Mouse (Mus musculus) thymus, postnatal 25 days (tissue): Measurements from ENCODE around the gene Ppp3ca.

Experiments
- DNase-seq: peaks from one replicate; pipeline ENCODE4 v3.0.0; 2022

The Ppp3ca gene

DNA sequence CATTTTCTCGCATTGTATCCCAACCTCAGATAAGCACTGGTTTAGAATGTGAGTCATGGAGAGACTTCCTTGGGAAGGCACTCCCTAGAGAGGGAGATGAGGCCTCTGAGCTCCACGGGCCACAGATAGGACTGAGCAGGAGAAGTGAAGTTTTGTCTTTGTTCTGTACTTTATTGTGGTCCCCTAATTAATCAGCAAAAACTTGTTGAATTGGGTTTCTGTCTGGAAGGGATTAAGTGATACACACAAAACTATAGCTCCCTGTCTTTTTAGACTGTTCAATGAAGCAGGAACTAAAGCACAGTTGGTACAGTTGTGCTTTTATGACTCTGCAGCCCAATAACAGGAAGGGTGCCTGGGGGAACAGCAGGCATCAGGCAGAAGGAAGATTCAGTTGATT is 95.6 kb downstream of the Ppp3ca start:
- no peak for DNase-seq

DNA sequence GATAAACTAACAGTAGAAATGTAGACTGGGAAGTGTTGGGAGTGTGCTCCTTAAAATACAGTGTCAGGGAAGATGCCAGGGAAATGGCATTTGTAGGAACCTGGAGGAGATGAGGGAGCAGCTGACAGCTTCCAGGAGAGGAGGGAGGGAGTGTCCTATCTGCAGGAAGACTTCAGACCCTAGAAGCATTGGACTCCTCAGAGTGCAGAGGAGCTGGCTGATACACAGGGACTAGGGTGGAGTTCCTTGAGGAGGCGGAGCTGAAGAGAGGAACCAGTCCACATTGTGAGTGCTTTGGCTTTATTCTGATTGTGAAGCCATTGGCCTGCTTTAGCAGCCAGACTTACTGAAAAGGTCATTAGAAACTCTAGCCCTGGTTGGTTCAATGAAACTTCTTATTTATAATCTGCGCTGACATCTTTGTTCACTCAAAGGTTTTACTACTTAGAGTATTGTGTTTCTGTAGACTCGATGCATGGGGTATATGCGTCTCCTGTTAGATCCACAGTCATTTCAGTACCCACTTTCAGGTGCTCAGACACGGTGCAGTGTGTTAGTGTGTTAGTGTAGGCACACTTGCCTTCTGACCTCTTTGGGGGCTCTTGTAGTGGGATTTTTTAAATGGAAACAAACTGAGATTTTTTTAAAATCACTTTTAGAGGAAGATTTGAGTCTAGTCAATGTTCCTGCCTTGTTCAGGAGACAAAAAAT is 99.0 kb downstream of the Ppp3ca start:
- DNase-seq = no peak

DNA sequence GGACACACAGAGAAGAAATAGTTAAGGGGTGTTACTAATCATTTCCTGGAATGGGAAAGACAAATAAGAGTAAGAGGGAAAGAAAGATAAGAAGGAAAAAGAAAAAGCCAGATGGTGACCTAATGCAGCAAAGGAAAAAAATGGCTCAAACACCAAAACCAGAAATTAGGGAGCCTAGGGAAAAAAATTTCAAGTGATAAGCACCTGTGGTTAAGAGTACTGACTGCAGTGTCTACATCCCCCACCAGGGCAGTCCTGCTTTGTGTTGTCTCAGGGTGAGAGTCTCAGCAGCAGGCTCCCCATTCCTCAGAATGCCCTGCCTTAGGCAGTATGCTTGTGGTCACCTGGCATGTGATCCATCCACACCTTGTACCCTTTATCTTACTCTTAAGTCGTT is 99.6 kb downstream of the Ppp3ca start:
- no peak for DNase-seq

DNA sequence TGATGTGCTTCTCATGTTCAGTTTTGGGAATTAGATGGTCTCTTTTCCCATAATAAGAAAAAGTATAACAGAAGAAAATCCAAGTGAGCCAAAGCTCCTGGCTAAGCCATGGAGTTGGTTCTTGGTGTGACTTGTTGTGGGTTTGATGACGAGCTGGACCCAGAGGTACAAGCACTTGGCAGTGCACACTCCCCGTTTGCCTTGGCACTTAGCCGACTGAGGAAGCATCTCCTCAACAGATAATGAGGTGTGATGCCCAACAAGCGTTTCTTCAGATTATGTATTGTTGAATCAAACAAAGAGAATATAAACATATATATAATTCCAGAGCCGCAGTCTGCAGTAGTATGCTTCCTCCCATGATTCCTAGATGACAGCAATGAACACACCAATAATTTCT is 101.8 kb downstream of the Ppp3ca start:
- DNase-seq = no peak

DNA sequence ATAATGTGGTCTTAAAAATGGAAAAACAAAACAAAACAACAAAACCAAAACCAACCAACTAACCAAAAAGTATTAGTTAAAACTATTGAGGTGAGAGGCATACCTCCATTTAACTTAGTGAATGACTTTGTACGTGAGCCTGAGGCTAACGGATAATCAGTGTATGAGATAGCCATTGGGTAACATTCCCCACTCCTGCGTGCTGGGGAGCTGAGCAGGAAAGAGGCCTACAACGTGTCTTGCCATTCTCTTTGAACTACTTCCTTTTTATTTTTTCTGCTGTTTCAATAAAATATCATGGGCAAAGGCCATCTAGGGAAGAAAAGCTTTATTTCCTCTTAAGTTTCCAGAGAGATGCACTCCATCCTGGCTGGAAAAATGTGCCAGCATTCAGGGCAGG is 103.3 kb downstream of the Ppp3ca start:
- no peak for DNase-seq

DNA sequence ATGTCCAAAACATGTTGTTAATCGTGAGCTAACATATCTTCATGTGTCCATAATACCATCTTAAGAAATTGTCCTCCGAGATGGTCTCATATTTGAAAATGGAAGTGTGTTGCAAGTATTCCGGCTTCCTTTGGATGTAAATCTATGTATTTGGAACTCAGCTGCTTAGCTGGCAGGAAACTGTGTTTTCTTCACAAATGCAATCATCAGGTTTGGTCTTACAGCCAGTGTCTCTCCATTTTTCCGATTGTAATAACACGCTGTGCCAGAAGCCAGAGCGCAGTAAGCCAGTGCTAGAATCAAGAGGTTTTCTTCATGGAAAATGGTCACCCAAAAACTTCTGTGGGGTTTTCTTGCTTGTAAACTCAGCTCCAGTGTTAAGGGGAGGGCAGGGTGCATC is 104.3 kb downstream of the Ppp3ca start:
- no peak for DNase-seq

DNA sequence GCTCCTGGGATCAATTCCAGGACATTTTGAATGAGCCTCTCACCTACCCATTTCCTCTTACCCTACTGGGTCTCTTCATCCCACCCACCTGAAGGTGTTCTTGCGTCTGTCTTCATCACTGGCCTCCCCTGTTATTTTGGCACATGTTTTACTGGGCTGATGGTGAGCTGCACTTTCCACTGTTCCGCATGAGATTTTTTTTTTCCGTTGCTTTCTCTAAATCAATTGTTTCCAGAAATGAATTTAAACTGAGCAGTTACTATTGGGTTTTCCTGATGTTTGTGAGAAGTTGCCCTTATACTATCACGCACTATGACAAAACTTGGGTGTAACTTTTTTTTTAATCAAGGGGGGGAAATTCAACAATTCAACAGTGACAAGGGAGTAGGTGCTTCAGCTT is 106.6 kb downstream of the Ppp3ca start:
- DNase-seq = no peak

DNA sequence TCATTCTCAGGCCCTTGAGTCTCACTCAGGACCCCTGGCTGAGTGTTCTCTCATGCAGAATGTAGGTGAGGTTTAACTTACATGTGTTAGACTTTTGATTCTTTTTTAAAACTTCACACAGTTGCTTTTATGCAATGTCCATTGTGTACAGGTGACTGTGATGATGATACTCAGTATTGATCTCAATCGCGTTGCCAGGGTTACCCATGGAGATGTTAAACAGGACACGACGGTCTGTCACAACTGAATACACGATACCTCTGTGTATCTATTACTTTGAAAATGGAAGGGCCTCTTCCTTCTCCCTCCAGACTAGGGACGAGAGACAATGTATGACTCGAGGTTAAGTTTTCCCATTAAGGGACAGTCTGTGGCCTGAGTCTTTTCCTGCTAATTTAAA is 107.5 kb downstream of the Ppp3ca start:
- DNase-seq = no peak

DNA sequence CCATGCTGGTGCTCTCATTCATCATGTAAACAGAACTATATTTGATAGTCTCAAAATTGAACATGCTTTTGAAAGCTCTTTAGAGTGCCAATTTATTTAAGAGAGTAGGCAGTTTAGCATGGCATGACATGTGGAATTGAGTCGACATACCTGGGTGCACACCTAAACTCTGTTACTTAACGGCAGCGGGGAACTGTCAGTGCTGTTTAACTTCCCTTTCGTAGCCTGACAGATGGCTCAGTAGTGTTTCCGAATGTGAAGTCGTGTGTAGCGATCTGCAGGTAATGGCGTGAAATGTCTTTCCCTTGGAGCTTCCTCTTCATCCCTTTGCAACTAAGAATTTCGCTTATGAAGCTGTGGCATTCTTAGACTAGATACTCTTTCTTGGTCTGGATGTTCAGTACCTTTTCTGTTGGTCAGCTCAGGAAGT is 107.9 kb downstream of the Ppp3ca start:
- no peak for DNase-seq

DNA sequence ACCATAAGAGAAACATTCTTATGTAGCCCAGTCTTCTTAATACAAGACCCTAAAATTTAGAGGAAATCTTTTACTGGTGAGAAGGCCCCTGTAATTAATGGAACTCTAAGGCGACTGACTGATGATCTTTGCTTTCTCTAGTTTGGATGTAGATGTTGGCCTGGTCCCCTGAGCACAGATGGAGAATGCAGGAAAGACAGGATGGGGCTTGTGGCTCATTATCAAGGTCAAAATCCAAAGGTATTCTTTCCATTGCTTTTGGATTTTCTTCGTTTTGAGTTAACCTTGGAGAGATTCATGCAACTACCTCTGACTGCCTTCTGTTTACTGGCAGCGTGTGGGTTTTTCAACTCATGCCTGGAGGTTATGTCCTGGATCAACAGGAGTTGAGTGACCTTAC is 110.4 kb downstream of the Ppp3ca start:
- DNase-seq = no peak

DNA sequence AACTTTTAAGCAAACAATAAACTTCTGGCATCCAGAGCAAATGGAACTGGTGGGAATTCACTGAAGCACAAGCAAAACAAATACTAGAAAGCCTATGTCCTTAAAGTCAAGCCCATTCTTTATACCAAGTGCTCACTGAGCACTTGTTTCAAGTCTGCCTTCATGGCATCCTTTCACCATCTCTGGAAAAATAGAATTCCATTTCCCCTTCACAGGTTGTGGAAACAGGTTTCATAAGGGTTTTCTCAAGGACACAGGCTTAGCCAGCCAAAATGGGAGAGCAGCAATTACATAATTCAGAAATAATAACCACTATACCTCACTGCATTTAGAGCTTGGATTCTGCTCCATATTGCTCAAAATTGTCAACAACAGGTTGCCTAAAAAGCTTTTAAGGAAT is 112.1 kb downstream of the Ppp3ca start:
- no peak for DNase-seq

DNA sequence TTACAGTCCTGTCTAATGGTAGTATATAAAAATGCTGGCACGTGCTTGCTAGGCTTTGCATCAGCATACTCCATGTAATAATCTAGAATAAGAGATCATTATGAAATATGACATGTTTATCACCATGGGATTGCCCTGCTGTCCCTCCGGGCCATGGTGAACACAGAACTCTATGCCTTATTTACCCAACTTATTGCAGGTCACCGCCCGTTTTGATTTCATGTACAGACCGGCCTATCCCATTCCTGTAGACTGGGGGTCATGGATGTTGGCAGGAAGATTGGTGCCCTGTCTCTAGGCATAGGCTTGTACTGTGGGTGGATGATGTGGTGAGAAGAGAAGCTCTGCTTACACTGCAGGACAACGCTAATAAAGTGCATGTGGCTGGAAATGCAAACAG is 115.8 kb downstream of the Ppp3ca start:
- DNase-seq = no peak

DNA sequence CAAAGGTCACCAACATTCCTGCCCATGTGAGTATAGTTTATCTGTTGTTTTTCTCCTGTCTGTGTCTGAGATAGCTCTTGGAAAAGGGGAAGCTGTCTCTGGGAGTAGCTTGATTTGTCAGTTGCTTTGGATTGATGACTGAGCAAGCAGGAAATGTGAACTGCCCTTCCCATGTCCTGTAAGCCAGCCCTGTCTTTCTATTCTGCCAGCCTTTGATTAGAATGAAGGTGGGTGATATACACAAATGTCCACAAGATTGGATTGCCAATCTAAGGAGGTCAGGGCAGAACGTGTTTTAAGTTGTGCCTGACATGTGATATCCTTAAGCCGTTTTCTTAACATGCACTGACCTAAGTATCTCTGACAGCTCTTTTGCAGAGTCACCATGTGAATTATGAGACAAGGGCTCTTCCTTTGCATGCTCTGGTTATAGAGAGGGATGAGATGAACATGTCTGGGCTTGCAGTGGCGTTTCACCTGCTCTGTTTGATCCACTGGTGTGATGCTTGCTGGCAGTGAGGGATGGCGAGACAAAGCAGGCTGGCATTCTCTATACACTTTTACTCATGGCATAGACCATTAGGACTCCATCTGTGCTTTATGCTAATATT is 120.4 kb downstream of the Ppp3ca start:
- no peak for DNase-seq

DNA sequence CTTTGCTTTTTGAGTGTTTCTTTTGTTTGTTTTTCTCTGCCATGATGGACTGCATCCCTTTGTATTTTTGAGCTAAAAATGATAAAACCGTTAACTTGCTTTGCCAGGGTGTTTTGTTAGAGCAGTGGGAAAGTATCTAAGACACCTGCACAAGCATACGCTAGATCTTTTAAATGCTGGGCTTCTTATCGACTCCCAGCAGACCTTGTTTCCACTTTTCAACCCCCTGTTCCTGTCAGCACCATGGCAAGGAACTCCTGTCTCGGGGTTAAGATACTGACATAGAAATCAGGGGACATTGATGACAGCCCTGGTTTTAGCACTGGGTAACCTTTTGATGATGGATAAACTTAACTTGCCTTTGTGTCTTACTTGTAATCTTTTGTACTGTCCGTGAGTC is 121.5 kb downstream of the Ppp3ca start:
- no peak for DNase-seq

DNA sequence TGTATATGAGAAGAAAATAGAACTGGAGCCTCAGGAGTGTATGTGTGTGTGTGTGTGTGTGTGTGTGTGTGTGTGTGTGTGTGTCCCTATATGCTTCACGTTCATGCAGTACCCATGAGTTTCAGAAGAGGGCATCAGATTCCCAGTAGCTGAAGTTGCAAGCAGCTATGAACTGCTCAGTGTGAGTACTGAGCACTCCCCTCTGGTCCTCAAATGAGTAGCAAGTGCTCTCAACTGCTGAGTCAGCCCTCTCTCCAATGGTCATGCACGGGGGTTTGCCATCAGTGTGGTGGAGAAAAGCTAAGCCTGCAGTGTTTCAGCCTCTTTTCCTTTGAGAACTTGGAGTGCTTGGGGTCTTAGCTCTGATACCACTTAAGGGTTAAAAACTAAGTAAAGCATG is 122.0 kb downstream of the Ppp3ca start:
- no peak for DNase-seq

DNA sequence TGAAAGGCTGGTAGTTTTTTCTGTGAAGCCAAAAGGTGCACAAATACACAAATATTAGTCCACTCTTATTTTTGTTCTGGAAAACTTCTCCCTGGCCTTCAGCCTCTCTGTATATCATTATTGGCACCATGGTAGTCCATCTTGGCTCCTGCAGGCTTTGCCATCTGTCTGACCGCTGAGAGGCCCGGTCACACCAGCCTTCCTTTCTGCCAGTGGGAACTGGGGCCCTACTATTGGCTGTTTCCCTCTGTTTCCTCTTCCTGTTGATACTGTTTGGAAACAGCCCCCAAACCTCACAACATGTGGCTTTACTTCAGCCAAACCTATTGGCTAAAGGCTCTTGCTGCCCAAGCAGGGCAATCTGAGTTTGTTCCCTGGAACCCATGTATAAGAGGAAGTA is 123.5 kb downstream of the Ppp3ca start:
- no peak for DNase-seq

DNA sequence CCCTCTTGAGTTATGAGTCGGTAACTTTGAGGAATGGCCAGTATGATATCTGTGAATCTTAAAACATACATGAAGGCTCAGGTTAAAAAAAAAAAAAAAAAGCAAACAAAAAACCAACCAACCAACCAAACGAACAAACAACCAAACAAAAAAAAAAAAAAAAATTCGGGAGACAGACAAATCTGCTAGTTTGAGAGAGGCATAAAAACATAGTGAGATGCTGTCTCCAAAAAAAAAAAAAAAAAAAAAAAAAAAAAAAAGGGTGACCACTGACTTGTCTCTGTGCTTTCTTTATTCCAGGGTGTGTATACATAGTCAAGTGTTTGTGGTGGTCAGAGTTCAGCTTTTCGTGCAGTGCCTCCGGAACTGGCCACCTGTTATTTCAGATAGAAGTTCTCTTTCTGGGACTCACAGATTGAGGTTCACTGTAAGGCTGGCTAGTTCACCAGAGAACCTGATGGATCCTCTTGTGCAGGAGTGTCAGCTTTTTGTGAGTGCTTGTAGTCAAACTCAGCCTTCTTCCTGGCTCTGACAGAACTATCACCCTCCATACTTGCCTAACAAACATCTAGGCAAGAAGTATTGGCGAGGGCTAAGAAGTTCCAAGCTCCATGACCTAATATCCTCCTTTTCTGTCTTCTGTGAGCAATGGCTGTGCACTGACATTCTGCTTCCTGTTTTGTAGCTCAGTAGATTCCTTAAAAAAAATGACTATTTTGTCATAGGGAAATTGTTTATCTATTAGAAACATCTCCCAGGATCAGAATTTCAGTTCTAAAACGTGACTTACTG is 124.7 kb downstream of the Ppp3ca start:
- no peak for DNase-seq

DNA sequence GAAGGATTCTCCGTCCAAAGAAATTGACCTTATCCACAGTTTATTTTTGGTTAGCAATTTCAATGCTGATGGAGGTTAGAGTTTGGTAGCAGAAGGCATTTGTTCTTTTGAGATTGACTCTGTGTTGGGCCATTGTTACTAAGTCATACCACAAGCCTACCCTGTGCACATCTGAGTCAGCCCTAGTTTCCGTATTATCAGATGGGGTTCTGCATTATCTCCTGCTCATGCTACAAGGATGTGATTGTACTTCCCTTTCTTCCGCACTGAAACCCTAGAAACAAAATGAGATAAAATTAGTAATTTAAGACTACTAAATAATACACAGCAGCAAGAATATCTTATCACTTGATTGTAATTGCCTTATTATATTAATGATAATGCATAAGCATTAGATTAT is 129.0 kb downstream of the Ppp3ca start:
- DNase-seq = no peak

DNA sequence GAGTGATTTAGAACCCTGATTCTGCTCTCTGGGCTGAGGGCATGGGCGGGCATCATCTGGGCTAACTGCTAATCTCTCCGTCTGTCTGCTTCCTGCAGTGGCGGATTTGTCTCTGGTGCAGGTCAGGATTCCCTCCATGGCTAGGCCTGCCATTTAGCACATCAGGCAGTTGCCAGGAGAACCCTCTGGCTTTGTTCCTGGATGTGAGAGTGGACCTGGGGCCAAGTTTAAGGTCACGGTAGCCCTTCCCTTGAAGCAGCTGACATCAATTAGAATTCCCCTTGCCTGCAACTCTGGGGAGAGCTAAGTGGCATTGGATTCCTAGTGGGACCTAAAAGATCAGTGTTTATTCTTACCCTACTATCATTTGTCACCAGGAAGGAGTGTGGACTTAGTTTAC is 132.7 kb downstream of the Ppp3ca start:
- no peak for DNase-seq

DNA sequence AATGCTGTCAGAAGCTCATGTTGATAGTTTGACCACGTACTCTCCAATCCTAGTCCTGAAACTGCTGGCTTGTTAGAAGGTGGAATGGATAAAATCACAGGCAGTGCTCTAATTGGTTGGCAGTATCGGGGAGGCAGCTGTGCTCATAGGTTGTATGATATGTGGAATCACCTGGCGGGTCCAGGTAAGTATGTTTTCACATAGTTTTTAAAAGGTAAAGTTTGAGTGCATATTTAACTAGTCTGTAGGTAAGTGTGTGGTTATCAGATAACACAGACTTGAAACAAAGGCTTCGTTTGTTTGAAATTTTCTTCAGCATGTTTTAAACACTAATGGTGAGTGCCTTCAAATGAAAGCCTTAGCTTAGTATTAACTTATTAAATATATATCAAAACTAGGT is 136.0 kb downstream of the Ppp3ca start:
- DNase-seq = no peak

DNA sequence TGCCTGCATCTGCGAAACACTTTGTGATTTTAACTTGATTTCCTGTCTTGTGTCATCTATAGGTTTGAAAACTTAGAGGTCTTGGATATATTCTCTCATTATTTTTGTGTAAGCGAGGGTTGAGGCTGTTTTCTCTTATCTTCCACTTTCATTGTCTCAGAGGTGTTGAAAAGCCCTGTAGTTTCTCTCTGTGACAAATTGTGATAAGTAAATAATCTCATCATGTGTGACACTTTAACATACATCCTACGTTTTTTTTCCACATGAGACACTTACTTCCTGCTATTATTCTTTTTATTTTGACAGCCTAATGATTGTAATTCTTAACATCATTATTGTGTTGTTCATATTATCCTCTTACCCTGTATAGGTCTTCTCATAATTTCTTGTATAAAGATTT is 140.3 kb downstream of the Ppp3ca start:
- no peak for DNase-seq

DNA sequence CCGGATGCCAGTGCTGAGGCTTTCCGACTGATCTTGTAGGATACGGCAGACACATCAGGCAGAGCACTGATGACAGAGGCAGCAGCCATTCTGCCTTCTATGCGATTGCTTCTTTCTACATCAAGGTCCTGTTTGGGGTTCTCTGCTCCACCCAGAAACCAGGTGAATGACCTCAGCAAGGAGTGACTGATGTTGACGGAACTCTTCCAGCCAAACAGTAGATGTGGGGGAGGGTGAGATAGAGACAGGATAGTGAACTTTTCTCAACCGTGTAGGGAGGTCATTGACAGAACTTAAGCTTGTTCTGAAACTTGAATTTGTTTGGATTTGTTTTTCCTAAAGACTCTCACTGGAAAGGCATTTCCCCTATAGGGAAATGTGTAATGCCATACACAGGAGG is 142.2 kb downstream of the Ppp3ca start:
- no peak for DNase-seq

DNA sequence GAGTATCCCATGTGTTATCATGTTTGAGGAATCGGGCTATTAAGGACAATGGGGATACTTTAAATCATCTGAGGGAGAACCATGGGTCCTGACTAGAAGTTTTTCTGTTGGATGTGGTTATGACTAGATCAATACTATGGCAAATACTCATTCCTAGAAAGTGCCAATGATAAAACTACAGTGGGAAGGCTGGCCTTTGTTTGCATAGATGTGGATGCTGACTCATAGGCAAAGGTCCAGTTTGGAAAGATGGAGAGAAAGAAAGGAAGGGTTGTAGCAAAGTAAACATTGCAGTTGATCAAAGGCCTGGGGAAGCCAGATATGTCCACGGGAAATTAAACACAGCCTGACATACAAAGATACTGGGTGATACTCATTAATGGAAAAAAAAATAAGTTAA is 142.9 kb downstream of the Ppp3ca start:
- DNase-seq = no peak

DNA sequence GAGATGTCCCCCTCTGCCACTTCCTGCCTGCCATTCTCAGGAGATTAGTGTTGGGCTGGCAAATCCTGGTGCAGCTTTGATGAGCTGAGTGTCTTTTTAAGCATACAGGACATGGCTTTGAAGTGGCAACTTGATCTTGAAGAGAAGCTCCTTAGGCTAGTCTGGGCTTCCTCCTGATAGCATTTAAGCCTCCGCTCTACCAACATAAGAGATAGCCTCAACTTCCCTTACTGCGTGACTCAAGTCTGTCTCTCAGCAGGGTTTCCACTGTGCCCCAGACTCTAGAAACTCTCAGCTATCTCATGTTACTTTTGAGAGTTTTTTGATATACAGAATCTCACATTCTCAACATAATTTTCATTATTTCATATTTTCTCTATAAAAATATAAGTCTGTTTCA is 144.0 kb downstream of the Ppp3ca start:
- no peak for DNase-seq
